Mouse (Mus musculus) spleen, postnatal 14 days (tissue): ENCODE results near the gene Tsen2.
A peak's percentile ranks its signal among the peaks of the same experiment; 100 is the strongest.

Experiments used
- DNase-seq, 2 experiments: peaks; one replicate each; pipeline ENCODE4 v3.0.0; 2021 to 2022; ENCODE audit warnings: low spot score in 2 of 2

Gene Tsen2

GRCm38 (mm10) chr6:115541676-115542275 lies 2.7 kb upstream of the Tsen2 start:
- DNase-seq, result no peak

DNA sequence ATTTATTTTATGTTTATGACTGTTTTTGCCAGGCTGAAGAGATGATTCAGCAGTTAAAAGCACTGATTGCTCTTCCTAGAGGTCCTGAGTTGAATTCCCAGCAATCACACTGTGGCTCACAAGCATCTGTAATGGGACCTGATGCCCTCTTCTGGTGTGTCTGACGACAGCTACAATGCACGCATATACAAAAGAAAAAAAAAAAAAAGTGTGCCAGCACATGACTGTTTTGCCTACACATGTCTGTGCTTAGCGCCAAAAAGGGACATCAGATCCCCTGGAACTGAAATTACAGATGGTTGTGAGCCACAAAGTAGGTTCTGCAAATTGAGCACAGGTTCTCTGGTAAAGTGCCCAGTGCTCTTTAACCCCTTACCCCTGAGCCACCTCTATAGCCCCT lies 2.1 kb upstream of the Tsen2 start:
- DNase-seq, result no peak

- peak; percentile 28 to 48 for DNase-seq
Measured at GRCm38 (mm10) chr6:115546276-115546675, 1.8 kb downstream of the Tsen2 start.

- no peak for DNase-seq
Measured at GRCm38 (mm10) chr6:115555485-115555884, 11.0 kb downstream of the Tsen2 start.

DNA sequence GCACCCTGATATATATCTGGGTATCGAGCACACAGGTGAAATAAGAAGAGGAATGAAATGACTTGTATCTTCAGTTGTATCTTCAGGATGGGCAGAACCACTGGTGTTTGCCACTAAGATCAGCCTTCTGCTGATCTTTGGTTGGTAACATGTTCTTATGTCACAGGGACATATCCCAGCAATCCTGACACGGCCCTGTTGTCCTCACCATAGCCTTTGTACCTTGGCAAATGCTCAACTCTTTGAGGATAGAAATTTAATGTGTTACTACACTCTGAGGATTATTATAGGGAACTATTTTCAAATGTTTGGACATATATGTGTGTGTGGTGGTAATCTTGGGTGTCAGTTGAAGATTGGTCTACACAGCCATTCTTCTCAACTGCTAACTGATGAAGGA lies 13.7 kb downstream of the Tsen2 start:
- no peak for DNase-seq

- DNase-seq, result no peak
Measured at GRCm38 (mm10) chr6:115559651-115560632, 15.5 kb downstream of the Tsen2 start.

GRCm38 (mm10) chr6:115565479-115566045 lies 21.1 kb downstream of the Tsen2 start:
- no peak for DNase-seq

- no peak for DNase-seq
Measured at GRCm38 (mm10) chr6:115574171-115574570, 29.7 kb downstream of the Tsen2 start.

- no peak for DNase-seq
Measured at GRCm38 (mm10) chr6:115577407-115577806, 32.9 kb downstream of the Tsen2 start.

DNA sequence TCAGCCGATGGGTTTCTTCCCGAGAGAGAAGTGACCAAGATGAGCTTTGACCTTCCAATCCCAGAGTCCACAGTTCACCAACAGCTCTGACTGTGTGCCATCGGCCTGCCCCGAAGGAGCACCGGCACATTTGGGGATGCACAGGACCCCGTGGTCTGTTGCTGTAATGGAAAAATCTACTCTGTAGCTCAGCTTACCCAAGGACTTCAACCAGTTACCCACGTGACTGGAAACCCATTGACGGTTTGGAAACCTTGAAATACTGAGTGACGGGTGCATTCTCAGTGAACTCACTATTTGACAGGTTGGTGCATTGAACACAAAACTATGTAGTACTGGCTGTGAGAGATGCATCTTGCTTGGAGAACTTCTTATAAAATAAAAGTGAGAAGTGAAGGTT lies 33.5 kb downstream of the Tsen2 start:
- no peak for DNase-seq

DNA sequence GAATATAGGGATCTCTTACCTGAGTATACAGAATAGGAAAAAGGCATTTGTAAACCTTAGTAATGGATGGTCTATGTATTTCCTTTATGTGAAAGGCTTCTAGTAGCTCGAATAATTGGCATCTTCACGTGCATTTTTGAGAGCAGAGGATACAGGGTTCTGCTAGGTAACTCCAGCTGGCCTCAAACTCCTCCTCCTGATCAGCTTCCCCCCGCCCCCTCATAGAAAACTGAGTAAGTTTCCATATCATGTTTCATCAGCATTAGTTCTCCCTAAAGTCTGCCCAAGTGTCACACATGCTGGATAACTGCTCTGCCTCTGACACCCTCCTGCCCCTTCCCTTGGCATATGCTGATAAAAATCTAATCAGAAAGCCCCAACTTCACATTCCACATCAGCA lies 36.3 kb downstream of the Tsen2 start:
- no peak for DNase-seq

GRCm38 (mm10) chr6:115582328-115583115 lies 38.1 kb downstream of the Tsen2 start:
- no peak for DNase-seq

GRCm38 (mm10) chr6:115583430-115584125 lies 39.1 kb downstream of the Tsen2 start:
- DNase-seq, result no peak

- DNase-seq, result no peak
Measured at GRCm38 (mm10) chr6:115584176-115584575, 39.7 kb downstream of the Tsen2 start.

GRCm38 (mm10) chr6:115586321-115586720 lies 41.9 kb downstream of the Tsen2 start:
- no peak for DNase-seq

GRCm38 (mm10) chr6:115591692-115592359 lies 47.4 kb downstream of the Tsen2 start:
- no peak for DNase-seq

- DNase-seq, result no peak
Measured at GRCm38 (mm10) chr6:115592458-115592857, 48.0 kb downstream of the Tsen2 start, which contains the start of gene Mkrn2os. TSS of gene Mkrn2os (minus strand) at chr6:115592576.

DNA sequence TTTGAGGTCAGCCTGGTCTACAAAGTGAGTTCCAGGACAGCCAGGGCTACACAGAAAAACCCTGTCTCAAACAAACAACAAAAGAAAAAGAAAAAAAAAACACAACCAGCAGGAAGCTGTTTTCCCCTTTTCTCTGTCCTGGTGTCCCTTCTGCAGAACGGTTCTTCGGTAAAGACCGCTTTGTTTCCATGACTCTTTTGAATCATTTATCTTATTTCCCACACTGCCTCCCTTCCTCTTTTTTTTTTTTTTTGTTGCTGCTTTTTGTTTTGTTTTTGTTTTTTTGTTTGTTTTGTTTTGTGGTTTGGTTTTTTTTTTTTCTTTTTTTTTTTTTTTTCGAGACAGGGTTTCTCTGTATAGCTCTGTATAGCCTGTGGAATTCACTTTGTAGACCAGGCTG lies 48.8 kb downstream of the Tsen2 start:
- no peak for DNase-seq

- no peak for DNase-seq
Measured at GRCm38 (mm10) chr6:115594463-115594862, 50.0 kb downstream of the Tsen2 start.

- no peak for DNase-seq
Measured at GRCm38 (mm10) chr6:115595667-115596066, 51.2 kb downstream of the Tsen2 start.

- no peak for DNase-seq
Measured at GRCm38 (mm10) chr6:115601322-115601714, 56.9 kb downstream of the Tsen2 start.
